Mouse (Mus musculus): ENCODE measurements around the gene Gng8. TPM values are rescaled to one million over a fixed set of nuclear protein-coding genes. Genes with fewer than 3 reads are reported as not detected.

The Gng8 gene
- total RNA-seq, 1 experiment from 2014 or later = 0.25 TPM

DNA sequence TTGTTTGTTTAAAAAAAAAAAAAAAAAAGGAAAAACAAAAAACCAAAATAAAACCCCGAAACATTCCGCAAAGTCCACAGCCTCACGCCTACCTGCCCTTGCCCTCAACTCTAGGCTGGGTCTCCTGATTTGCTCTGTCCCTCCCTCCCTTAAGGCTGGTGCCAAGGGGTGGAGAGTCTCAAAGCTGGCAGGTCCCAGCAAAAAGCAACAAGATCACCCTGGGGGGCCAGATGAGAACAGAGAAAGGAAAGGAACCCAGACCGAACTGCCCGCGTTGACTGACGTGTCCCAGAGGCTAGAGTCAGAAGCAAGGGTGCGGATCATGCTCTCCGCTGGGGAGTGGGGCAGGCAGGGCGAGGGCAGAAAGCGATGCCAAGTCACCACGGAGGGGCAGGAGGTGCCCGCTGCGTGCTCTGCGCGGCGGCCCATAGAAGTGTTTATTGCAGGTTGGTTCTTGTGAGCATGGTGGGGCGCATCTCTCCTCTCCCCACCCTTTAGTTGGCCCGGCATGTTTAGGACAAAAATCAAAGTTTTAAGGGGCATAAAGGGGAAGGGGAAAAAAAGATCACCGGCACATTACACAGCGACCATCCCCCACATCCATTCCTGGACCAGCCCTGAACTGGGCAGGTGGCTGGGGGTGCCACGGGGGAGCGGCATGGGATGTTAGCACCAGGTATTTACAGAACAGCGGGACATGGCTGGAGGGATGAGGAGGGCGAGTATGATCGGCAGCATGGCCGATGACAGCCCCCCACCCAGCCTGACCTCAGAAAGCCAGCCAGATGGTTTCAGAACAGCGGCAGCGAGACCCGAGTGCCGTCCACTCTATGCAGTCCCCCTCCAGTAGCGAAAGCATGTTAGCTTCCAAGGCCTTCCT lies 24.1 kb downstream of the Gng8 start:
- no peak for ATAC-seq (replicated peaks in 1 of 2; ENCODE audit: insufficient read depth in 1 of 2, low FRiP score in 2 of 2, low TSS enrichment in 1 of 2, low read depth in 1 of 2, poor library complexity in 2 of 2, severe bottlenecking in 2 of 2)

DNA sequence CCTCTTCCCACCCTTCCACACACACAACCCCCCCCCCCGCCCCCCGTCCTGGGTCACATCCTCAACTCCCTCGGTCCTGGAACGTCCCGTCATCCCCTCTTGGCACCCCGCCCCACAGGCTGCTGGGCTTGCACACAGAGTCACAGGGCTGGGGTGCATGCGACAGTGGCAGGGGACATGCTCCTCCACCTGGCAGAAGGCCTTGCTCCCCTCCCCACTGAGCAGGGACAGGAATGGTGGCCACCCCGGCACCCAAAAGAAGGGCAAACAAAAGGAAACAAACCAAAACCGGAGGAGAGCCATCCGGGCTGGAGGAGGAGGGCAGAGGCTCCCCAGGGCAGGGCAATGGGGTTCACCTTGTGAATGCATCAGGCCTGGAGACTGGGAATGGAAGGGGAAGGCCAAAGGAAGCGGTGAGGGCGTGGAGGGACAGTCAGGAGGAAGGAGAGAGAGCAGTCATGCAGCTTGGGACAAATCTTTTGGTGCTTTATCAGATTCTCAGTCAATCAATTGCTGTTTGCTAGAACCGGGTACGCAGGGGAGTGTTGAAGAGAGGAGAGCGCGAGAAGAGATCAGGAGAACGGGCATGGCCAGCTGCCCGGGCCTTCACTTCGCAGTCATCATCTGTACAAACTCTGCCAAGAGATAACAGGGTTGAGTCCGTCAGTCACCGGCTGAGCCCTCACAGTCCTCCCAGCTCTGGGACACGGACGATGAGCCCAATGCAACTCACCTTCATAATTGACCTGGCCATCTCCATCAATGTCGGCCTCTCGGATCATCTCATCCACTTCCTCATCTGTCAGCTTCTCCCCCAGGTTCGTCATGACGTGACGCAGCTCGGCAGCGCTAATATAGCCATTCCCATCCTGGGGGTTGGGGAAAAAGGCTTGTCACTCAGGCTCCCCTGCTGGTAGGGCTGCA lies 25.0 kb downstream of the Gng8 start:
- no peak for ATAC-seq (replicated peaks in 1 of 2; ENCODE audit: insufficient read depth in 1 of 2, low FRiP score in 2 of 2, low TSS enrichment in 1 of 2, low read depth in 1 of 2, poor library complexity in 2 of 2, severe bottlenecking in 2 of 2)

DNA sequence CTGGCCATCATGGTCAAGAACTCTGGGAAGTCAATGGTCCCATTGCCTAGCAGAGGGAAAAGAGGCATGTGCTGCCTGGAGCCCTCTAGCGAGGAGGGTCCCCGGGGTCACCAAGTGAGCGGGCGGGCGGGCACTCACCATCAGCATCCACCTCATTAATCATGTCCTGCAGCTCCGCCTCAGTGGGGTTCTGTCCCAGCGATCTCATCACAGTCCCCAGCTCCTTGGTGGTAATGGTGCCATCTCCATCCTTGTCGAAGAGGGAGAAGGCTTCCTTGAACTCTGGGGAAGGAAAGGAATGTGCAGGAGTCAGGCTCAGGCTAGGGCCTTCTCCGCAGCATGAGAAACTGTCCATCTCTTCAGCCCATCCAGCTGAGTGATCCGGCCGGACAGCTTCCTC lies 25.9 kb downstream of the Gng8 start:
- ATAC-seq (replicated peaks in 1 of 2; ENCODE audit: insufficient read depth in 1 of 2, low FRiP score in 2 of 2, low TSS enrichment in 1 of 2, low read depth in 1 of 2, poor library complexity in 2 of 2, severe bottlenecking in 2 of 2) = no peak

- no peak for ATAC-seq (replicated peaks in 1 of 2; ENCODE audit: insufficient read depth in 1 of 2, low FRiP score in 2 of 2, low TSS enrichment in 1 of 2, low read depth in 1 of 2, poor library complexity in 2 of 2, severe bottlenecking in 2 of 2)
Measured at GRCm38 (mm10) chr7:16918014-16918413, 26.4 kb downstream of the Gng8 start.

DNA sequence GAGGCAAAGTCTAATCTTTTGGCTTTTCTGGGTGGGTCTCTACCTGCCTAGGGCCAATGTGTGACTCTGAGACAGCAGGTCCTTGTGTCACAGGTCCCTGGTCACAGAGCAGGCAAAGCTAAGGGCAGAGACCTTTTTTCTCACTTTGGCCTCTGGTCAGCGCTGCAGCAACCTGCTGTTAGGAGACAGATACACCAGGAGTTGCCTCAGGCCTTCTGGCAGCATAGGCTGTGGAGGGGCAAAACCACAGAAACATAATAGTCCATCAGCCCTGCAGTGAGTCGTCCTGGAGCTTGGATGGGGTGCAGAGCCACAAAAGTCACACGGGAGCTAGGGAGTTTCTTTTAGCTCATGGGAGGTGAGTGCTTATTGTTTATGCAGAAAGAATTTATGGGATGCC lies 27.1 kb downstream of the Gng8 start:
- no peak for ATAC-seq (replicated peaks in 1 of 2; ENCODE audit: insufficient read depth in 1 of 2, low FRiP score in 2 of 2, low TSS enrichment in 1 of 2, low read depth in 1 of 2, poor library complexity in 2 of 2, severe bottlenecking in 2 of 2)

GRCm38 (mm10) chr7:16919395-16920149 lies 28.0 kb downstream of the Gng8 start:
- ATAC-seq (replicated peaks in 1 of 2; ENCODE audit: insufficient read depth in 1 of 2, low FRiP score in 2 of 2, low TSS enrichment in 1 of 2, low read depth in 1 of 2, poor library complexity in 2 of 2, severe bottlenecking in 2 of 2) = no peak

DNA sequence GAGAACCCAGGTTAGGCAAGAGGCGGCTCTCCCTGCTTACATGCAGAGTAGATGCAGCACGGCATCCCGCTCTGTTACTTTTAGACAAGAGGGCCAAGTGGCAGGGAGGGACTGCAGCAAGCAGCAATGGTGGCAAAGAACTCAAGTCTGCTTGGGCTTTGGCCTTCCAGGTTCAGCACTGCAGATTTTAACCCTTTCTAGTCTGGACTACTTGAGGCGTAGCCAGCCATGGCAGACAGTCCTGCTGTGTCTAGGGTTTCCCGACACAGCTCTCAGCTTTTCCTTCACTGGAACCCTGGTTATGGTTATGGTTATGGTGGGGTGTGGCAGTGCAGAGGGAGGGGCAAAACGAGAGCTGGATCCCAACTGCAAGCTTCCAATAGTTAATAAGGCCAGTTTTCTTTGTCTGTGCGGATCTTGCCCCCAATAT lies 28.6 kb downstream of the Gng8 start:
- ATAC-seq (replicated peaks in 1 of 2; ENCODE audit: insufficient read depth in 1 of 2, low FRiP score in 2 of 2, low TSS enrichment in 1 of 2, low read depth in 1 of 2, poor library complexity in 2 of 2, severe bottlenecking in 2 of 2) = no peak

- ATAC-seq (replicated peaks in 1 of 2; ENCODE audit: insufficient read depth in 1 of 2, low FRiP score in 2 of 2, low TSS enrichment in 1 of 2, low read depth in 1 of 2, poor library complexity in 2 of 2, severe bottlenecking in 2 of 2) = no peak
Measured at GRCm38 (mm10) chr7:16920818-16921791, 29.5 kb downstream of the Gng8 start.

GRCm38 (mm10) chr7:16921881-16922335 lies 30.3 kb downstream of the Gng8 start:
- ATAC-seq (replicated peaks in 1 of 2; ENCODE audit: insufficient read depth in 1 of 2, low FRiP score in 2 of 2, low TSS enrichment in 1 of 2, low read depth in 1 of 2, poor library complexity in 2 of 2, severe bottlenecking in 2 of 2) = no peak

- ATAC-seq (replicated peaks in 1 of 2; ENCODE audit: insufficient read depth in 1 of 2, low FRiP score in 2 of 2, low TSS enrichment in 1 of 2, low read depth in 1 of 2, poor library complexity in 2 of 2, severe bottlenecking in 2 of 2) = no peak
Measured at GRCm38 (mm10) chr7:16922360-16922973, 30.9 kb downstream of the Gng8 start.

GRCm38 (mm10) chr7:16923283-16924036 lies 31.9 kb downstream of the Gng8 start:
- ATAC-seq (replicated peaks in 1 of 2; ENCODE audit: insufficient read depth in 1 of 2, low FRiP score in 2 of 2, low TSS enrichment in 1 of 2, low read depth in 1 of 2, poor library complexity in 2 of 2, severe bottlenecking in 2 of 2) = no peak; a peak in 1 of 4 replicates

DNA sequence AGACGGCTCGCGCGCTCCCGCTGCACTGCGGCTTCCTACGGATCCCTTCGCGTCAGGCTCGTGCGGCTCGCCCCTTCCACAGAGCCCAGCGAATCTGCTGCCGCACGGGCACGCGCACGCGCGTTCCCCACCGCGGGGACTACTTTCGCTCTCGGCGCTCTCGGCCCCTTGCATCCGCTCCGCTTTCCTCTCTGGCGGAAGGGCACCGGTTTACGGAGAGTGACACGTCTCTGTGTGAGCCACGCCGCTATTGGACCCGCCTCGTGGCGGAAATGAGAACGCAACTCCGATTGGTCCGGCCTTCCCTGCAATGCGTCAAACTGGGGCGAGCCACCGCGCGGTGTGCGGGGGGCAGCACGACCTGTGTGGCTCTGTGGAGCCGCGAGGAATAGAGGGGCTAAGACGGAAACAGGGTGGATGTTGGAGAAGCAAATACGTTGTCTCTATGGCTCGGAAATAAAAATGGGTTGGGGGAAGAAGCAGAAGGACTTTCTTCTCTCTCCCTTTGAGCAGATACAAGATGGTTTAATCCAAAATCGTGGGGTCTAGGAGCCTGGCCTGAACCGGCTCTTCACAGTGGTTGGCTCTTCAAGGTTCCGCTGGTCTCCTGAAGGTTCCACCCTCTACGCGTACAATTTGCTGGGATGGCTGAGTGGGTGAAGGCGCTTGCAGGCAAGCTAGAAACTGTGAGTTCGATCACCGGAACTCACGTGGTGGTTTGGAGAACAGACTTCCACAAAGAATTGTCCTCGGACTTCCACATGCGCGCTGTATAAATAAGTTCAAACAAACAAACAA lies 32.6 kb downstream of the Gng8 start, which contains the start of gene Calm3:
Gene Calm3, minus strand, starts transcription at position 78 of the 798 bp plus-strand sequence.
- peak; percentile 86 to 92 for ATAC-seq (replicated peaks in 1 of 2; ENCODE audit: insufficient read depth in 1 of 2, low FRiP score in 2 of 2, low TSS enrichment in 1 of 2, low read depth in 1 of 2, poor library complexity in 2 of 2, severe bottlenecking in 2 of 2)

- ATAC-seq (replicated peaks in 1 of 2; ENCODE audit: insufficient read depth in 1 of 2, low FRiP score in 2 of 2, low TSS enrichment in 1 of 2, low read depth in 1 of 2, poor library complexity in 2 of 2, severe bottlenecking in 2 of 2) = no peak
Measured at GRCm38 (mm10) chr7:16928341-16928740, 36.8 kb downstream of the Gng8 start.

GRCm38 (mm10) chr7:16930850-16931249 lies 39.3 kb downstream of the Gng8 start:
- peak; percentile 63 to 74; a peak in 3 of 4 replicates for ATAC-seq (replicated peaks in 1 of 2; ENCODE audit: insufficient read depth in 1 of 2, low FRiP score in 2 of 2, low TSS enrichment in 1 of 2, low read depth in 1 of 2, poor library complexity in 2 of 2, severe bottlenecking in 2 of 2)

Measured in hematopoietic stem cell, adult 5-6 weeks (primary cell).